Mouse (Mus musculus): ENCODE results near the gene Pop7.

Pop7 gene

DNA sequence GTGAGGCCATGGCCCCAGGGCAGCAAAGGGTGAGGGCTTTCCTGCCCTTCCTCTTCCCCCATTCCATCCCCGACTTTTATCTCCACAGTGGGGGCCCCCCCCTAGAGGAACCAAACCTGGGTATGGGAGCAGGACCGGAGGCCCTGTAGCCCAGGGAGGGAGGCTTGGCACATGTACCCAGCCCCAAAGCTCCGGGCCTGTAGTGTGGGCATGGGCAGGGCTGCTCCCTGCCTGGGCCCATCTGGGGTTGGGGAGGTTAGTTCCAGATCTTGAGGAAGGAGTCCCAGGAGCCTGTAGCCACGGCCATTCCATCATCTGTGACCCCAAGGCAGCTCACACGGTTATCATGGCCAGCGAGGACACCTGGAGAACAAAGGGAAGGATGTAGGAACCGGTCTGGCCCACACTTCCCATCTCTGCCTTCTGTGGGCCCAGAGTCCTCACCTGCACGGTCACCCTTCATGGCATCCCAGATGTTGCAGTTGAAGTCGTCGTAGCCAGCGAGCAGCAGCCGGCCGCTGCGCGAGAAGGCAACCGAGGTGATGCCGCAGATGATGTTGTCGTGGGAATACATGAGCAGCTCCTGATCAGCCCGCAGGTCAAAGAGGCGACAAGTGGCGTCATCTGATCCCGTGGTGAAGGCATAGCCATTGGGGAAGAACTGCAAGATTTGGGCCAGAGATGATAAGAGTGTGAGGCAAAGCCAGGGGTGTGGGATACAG lies 26.1 kb upstream of the Pop7 start:
- no peak for DNase-seq (ENCODE audit: low spot score)

DNA sequence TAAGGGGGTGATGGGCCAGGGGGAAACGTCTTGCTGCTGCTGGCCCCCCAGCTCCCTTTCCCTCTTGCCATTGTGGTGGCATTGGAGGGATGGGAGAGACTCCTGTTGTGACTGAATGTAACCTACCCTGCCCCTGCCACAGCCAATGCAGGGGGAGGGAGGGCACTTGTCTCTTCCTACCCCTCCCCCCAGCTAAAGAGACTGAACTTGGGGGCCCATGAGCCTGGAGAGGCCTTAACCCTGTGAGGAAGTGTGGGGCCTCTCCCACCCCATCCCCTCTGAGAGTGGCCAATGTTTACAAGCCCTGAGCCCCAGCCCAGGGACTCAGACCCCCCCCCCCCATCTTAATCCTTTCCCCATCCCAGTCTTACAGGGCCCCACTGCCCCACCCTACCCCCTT lies 25.1 kb upstream of the Pop7 start:
- no peak for DNase-seq (ENCODE audit: low spot score)

DNA sequence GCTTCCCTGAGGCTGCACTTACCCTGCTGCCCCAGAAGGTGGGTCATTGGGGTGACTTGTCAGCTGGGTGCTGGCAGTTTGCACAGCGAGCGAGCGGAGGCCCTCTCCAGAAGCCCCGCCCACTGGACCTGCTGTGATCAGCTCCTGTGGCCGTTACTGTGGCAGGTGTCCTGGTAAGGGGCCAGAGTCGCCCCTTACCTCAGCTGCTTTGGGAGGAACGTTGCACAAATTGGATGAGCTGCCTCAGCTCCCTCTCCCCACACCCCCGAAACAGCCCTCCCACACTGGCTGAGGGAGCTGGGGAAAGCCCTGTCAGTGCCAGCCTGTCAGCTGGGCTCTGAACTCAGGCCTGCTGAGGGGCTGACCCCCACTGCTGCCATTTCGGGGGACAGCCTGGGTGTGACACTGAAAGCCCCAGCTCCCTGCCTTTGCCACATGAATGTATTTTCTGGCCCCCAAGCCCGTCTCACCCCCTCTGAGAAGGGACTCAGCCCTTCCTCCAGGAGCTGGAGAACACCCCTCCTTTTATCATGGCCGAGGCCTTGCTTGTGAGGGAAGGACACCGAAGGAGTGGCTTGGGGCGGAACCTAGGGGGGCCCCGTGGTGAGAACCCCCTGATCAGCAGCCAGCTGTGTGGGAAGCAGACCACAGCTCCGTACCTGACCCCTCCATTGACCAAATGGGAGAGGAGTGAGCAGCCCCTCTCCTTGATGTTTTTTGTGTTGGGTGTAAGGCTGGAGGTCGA lies 24.0 kb upstream of the Pop7 start:
- no peak for DNase-seq (ENCODE audit: low spot score)

DNA sequence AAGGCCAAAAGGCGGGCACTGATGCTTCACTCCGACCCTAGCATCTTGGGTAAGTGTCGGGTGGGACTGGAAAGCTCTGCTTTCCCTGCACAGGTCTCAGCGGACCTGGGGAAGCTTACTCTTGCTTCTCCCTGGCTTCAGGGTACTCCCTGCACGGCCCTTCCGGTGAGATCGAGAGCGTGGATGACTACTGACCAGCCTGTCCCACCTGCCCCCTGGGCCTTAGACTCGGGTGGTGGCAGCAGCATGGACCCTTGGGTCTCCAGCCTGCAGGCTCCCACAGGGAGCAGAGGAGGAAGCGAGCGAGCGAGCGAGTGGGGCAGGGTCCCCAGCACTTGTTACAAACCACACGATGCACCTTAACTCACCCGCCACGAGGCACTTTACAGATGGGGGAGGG lies 23.2 kb upstream of the Pop7 start:
- no peak for DNase-seq (ENCODE audit: low spot score)

DNA sequence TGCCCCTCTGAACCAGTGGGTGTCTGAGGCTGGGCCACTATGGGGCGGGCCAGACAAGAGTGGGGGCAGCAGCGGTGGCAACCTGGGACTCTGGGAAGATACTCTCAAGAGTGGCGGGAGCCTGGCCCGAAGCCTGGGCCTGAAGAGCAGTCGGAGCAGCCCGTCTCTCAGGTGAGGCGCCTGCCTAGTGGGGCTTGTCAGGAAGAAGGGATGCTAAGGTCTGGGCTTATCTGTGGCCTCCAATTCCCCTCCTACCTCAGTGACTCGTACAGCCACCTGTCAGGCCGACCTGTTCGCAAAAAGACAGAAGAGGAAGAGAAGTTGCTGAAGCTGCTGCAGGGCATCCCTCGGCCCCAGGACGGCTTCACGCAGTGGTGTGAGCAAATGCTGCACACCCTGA lies 22.4 kb upstream of the Pop7 start:
- DNase-seq (ENCODE audit: low spot score) = no peak

DNA sequence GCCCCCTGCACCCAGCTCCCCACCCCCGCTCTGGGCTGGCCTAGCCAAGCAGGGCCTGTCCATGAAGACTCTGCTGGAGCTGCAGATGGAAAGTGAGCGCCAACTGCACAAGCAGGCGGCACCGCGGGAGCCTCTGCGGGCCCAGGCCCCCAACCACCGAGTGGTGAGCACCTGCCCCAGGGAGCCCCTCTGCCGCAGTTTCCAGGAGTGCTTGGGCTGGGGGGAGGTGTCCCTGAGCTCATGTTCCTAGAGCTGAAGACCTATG lies 21.9 kb upstream of the Pop7 start:
- no peak for DNase-seq (ENCODE audit: low spot score)

DNA sequence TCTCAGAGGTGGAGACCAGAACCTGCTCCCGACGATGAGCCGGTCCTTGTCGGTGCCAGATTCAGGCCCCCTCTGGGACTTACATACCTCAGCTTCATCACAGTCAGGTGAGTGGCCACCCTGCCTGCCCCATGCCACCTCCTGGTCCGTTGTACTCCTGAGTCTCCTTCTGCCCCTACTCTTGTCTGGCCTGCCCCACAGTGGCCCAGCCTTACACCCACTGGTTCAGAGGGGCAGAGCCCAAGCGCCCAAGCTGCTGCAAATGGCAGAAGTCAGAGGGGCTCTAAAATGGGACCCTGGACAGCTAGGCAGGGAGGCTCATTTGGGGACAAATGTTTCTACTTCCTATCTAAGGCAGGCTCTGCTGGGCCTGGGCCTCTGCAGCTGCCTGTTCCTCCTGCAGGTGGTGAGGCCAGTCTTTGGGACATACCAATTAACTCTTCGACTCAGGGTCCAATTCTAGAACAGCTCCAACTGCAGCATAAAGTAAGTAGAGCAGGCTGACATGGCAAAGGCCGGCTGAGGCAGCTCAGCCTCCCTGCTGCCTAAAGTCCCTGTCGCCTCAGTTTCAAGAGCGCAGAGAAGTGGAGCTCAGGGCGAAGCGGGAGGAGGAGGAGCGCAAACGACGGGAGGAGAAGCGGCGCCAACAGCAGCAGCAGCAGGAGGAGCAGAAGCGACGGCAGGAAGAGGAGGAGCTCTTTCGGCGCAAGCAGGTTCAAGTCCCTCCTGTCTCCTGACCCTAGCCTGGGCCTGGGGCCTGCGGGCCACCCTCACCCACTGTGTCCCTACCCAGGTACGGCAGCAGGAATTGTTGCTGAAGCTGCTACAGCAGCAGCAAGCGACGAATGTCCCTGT lies 21.3 kb upstream of the Pop7 start:
- DNase-seq (ENCODE audit: low spot score) = no peak

DNA sequence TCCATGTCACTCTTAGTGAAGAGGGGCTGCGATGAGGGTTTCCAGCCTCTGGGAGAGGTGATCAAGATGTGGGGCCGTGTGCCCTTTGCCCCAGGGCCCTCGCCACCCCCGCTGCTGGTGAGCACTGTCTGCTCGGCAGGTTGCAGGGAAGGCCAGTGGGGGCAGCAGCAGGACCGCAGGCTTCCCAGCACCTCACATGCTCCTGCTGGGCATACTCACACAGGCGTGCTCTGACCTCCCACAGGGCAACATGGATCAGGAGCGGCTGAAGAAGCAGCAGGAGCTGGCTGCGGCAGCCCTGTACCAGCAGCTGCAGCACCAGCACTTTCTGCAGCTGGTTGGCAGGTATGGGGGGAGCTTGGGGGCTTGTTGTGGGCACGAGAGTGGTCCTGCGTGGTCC lies 20.4 kb upstream of the Pop7 start:
- DNase-seq (ENCODE audit: low spot score) = no peak

DNA sequence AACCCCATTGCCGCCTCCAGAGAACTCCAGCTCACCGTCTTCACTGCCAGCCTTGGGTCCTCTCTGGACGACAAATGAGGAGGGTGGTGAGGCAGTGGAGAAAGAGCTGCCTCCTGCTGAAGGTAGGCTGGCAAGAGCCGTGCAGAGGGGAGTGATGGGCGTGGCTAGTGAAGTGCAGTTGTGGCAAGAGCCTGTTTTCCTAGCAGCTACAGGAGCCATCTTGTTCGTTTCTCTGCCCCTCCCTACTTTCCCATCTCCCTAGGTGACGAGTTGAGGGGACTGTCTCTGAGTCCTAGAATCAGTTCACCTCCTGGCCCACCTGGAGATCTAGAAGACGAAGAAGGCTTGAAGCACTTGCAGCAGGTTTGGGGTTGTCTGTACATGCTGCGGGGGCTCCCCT lies 19.5 kb upstream of the Pop7 start:
- DNase-seq (ENCODE audit: low spot score) = no peak

DNA sequence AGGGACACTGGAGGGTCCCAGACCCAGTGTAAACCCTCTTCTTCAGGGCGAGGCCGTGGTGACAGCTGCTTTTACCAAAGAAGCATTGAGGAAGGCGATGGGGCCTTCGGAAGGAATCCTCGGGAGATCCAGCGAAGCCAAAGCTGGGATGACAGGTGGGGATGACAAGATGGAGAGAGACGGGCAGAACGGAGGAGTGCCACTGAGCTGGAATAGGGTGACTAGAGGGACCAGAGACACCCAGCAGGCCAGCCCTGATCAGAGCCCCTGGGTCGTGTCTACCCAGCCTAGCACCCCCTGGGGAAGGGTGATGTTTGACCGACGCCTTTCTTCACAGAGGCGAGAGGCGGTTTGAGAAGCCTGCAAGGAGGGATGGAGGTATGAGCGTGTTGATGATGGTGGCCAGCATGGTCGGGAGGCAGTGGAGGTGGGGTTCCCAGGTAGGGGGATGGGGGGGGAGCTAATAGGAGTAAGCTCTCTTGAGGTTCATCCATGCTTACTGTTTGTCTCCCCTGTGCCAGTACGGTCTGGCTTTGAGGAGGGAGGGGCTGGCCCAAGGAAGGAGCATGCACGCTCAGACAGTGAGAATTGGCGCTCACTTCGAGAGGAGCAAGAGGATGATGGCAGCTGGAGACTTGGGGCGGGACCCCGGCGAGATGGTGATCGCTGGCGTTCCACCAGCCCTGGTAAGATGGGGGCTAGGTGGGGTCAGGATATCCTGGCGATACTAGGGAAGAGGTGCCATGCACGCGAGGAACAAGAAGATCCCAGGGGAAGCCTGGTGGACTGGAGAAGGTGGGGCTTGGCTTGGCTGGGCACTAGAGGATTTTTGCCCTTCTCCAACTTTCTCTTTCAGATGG lies 17.6 kb upstream of the Pop7 start:
- no peak for DNase-seq (ENCODE audit: low spot score)

DNA sequence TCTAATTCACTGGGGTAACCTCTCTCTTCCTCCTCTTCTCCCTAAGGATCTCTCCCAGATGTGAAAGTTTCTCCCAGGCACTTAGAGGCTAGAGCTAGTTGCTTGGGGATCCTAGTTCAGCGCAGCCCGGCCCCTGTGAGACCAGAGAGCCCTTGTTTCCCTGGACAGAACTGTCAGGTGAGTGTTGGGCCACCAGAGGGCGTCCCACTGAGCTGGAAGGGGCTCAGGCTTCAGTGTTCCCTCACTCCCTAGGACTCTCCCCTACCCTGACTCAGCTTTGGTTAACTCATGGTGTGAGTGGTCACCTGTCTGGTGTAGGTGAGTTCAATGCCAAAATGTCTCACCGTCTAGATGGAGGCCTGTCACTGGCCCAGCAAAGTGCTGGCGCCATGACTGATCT lies 16.1 kb upstream of the Pop7 start, which contains the start of gene Gigyf1:
Gene Gigyf1 (plus strand): TSS at position 113 of the 400 bp plus-strand sequence.
- no peak for DNase-seq (ENCODE audit: low spot score)

DNA sequence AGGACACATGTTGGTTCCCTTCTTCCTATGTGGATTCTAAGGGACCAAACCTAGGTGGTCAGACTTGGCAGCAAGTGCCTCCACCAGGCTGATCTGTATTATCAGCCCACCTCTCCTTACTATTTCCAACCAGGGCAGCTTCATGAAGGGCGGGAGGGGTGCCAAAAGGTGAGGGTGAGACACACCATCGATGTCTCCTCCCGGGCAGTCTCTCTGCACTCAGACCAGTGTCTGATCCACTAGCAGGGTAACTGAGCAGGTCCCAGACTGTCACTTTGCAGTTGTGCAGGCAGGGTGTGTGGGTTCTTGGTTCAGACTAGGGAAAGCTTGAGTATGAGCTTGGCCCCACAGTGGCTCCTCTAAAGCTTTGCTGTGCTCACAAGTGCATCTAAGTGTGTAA lies 12.5 kb upstream of the Pop7 start:
- DNase-seq (ENCODE audit: low spot score) = no peak

DNA sequence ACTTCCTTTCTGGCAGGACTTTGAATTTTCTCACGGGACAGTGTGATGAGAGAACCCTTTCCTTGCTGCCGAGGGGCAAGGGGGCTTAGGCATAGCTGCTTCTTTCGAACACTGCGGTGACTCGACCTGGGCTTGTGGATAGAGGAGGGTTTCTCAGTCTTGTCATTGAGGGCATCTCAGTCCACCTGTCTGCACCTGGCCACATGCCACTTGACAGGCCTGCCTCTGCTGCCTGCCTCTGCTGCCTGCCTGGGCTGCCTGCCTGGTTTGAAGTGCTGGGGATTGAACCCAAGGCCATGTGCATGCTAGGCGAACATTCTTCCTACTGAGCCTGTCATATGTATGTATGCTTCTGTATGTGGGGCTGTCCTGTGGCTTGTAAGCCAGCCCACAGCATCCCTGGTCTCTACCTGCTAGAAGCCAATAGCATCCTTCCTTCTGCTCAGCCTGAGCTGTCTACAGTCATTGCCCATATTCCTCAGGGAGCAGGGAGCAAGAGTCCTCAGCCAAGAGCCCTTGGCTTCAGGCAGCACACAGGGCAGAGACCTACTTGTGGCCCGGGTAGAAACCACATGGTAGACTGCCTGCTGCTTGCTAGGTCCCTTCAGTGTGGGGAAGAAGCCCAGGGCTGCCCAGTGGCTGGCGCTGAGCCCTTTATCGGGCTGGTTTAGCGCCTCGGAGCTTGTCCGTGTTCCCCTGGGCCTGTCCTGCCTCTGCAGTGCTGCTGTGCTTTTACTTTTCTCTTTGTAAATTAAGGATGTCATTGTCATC lies 11.8 kb upstream of the Pop7 start:
- DNase-seq (ENCODE audit: low spot score) = no peak

DNA sequence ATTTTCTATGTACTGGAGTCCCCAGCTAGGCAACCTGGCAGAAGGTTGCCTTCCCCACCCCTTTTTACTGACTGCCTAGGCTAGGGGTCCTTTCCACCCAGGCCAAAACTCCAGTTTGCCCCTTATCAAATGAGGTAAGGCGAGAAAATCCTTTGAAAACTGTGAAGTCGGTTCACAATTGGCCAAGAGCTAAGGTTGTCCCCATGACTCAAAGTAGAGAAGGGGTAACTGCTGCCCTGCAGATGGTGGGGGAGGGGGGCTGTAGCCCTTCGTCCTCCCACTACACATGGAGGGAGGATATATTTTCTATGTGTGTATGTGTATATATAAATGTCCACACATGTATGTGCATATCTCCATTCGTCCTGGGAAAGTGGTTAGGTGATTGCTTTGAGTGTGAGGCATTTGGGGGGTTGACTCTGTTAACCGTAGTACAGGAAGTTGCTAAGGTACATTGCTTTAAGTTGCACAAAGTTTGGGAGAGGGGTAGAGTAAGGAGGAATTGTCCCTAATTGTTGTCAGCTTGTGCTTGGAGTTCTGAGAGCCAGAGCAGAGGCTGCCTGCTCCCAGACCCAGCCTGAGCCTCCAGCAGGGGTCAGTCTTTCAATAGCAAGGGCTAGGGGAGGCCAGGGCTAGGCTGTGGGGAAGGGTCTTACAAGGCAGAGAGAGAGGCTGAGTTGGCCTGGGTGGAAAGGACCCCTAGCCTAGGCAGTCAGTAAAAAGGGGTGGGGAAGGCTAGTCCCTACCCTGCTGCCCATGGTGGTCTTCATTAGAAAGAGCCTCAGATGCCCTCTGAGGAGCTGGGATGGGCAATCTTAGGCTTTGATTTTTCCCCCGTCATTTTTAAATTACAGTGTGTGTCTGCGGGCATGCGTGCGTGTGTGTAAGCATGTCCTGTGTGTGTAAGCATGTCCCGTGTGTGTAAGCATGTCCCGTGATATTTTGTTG lies 10.8 kb upstream of the Pop7 start:
- no peak for DNase-seq (ENCODE audit: low spot score)

DNA sequence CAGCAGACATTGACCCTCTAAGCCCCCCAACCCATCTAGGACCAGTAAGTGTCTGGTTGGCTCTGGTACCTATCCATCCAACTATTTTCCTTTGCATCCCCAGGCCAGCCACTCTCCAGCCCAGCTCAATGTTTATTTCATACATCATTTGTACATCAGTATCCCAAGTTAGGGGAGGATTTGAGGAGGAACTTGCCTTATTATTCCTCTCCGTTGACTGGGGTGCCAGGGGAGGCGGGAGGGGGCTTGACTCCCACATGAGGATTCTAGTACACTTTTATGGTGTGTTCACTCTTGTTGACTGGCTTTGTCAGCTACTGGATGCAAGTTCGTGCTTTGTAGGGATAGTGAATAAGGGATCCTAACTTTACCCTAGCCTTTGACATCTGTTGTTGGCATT lies 9.4 kb upstream of the Pop7 start:
- no peak for DNase-seq (ENCODE audit: low spot score)

DNA sequence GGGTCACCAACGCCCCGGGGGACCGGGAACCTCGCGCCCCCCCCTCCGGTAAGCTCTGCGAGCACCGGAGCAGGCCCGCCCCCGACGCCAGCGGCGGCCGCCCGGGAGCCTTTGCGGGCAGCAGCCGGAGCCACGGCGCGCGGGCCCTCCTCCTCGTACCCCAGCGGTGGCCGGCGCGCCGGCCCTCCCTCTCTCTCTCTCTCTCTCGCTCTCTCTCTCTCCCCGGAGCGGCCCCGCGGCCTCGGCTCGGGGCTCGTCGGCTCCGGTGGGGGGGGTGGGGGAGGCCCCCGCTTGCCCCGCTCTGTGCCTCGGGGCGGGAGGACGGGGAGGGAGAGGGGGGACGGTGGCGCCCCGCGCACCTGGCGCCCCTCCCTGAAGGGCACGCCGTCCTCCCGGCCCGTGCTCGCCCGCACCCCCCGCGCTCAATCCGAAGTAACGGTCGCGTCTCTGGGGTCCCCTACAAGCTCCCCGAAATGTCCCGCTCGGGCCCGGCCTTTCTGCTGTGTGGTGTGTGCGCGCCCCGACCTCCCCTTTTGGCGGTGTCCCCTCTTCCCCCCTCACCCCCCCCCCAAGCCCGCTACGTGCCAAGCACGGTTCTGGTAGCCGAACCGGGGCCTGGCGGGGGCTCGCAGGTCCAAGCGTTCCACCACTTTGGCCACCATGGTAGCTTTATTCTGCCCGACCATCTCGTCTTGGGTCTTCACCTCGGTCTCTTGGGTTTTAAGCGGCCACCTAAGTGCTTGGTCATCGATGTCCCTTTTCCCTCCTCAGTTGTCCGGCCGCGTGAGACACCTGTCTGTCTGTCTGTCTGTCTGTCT lies 8.5 kb upstream of the Pop7 start:
- no peak for DNase-seq (ENCODE audit: low spot score)

DNA sequence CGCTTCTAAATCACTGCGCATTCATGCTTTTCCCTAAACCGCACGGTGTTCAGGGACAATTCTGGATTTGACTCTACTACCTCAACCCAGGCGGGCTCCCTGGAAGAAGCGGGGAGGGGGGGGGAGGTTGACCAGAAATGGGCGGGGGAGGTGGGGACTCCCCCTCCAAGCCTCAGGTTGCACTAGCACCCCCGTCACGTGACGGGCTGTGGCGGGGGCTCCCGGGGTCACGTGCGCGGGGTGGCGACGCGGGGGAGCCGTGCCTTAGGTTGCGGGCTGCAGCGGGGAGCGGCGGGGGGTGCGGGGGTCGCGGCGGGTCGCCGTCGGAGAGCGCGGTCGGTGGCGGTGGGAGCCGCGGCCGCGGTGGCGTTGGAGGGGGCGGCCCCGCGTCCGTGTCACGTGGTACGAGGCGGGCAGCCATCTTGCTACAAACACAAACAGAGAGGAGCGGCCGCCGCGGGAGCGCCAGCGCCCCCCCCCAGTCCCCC lies 7.7 kb upstream of the Pop7 start:
- DNase-seq (ENCODE audit: low spot score) = peak; percentile 68

DNA sequence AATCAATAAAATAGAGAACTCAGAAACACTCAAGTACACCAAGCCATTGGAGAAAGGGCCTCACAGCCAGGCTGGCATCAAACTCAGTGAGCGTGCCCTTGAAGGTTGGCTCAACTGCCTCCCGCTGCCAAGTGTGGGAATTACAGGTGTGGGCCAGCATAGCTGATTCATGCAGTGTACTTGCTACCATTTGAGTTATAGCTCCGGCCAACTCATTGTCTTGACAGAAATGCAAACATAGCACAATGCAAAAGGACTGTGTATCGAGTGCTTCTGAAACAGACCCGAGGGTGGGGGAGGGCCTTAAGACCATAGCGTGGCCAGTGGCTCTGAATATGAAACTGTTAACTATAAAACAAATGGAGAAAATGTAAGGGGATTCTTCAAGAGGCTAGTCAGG lies 1.7 kb upstream of the Pop7 start:
- no peak for DNase-seq (ENCODE audit: low spot score)

DNA sequence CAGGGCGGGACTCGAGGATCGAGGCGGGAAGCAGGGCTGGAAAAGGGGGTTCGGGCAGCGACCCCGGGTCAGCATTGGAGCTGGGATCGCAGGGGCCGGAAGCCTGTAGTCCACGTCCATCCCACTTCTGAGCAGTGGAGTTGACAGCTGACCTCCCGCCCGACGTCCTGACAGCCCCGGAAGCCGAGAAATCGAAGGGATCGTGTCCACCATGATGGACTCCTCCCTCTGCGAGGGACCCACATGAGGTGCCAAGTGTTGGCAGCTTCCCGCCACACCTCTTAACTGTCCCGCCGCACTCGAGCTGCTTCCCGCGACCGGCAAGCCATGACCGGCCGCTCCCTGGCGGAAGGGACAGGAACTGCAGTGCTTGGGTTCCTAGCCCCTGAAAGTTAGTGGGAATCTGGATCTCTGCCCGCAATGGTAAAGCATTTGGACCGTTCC lies 371 bp upstream of the Pop7 start:
- peak; percentile 76 for DNase-seq (ENCODE audit: low spot score)

Measured in urinary bladder, postnatal 25 days (tissue).